Mouse (Mus musculus) MEL-GATA-1-ER (cell line): ENCODE results near the gene Trdmt1.
"Not testable (repeated sequence)": the region's sequence is repeated elsewhere in the genome, so short reads cannot be mapped to it uniquely, and the experiment has no call there.

ENCODE experiments used
- DNase-seq: peaks from one replicate; pipeline ENCODE4 v3.0.0-alpha.2; 2012; ENCODE audit warnings: low read depth; ENCODE audit errors: extremely low read depth

The Trdmt1 gene

DNA sequence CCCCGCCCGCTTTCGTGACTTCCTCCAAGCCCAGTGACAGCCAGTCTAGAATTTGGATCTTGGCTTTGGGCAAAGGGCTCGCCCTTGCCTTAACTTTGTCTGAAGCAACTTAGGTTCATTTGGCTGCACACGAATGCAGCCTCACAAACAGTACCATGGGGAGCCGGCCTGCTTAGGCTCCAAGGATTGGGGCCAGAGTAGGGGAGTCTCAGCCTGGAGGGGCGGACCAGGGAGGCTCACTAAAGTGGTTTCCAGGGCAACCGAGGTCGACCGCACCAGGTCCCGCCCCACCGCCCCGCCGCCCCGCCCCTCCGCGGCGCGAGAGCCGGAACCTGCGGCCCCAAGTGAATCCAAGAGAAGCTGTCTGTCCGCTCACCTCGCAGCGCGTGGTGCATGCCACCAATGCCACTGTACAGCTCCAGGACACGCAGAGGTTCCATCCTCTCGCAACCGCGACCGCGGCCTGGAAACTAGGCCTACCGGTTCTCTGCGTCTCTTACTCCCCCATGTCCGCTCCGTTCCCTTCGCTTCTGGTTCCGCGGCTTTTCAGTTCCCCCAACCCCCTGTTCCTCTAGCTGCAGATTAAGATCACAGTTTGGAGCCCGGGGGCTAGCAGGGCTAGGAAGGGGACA, at the start of gene Trdmt1:
Gene Trdmt1 (minus strand): TSS at position 476 of the 632 bp plus-strand sequence.
- DNase-seq, result peak; percentile 79

DNA sequence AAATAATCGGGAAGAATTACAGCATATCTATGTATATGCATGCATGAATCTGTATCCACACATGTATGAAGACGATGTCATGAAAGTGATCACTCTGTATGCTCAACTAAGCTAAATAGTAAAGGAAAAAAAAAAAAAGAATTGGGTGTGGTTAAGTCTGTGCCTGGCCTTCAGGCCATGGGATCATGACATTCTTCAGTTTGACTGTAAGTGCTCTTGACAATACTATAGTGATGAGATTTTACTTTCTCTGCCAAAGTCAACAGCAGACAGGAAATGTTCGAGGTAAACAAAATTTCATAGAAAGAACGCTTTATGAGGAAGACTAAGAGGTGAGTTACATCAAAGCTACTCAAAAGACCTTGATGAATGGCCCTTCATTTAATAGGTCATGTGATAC, 48.9 kb upstream of the Trdmt1 start:
- no peak for DNase-seq

DNA sequence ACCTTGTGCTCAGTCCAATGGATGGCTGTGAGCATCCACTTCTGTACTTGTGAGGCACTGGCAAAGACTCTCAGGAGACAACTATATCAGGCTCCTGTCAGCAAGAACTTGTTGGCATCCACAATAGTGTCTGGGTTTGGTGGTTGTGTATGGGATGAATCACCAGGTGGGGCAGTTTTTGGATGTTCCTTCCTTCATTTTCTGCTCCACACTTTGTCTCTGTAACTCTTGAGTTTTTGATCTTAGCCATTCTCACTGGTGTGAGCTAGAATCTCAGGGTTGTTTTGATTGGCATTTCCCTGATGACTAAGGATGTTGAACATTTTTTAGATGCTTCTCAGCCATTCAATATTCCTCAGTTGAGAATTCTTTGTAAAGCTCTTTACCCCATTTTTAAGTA, 39.3 kb upstream of the Trdmt1 start:
- DNase-seq, result not testable (repeated sequence)

DNA sequence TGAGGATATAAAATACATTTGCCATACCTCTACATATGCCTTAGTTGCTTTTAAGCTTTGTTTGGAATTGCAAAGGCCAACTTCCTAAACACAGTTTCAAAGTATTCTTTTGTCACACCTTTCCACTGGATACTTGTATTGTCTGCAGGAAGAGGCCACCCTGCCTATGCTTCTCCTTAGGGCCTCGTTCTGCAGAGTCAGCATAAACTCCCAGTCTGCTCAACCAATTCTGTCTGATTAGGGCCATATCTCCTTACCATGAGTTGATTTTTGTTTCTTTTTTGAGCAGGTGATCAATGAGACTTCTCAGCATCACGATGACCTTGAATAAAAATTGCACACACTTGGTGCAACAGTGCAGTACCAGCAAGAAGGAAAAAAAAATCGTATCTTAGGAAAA, 37.7 kb upstream of the Trdmt1 start:
- no peak for DNase-seq

DNA sequence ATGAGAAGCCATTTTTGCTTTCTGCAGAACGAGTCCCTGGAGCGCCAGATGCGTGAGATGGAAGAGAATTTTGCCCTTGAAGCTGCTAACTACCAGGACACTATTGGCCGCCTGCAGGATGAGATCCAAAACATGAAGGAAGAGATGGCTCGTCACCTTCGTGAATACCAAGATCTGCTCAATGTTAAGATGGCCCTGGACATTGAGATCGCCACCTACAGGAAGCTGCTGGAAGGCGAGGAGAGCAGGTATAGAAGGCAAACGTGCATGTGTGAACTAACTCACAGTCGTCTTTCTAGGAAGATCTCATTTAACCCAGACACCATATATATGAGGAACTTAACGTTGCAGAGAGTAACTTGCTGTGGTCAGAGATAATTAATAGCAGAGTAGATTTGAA, 35.5 kb upstream of the Trdmt1 start:
- peak; percentile 15 for DNase-seq

- no peak for DNase-seq
Observed at GRCm38 (mm10) chr2:13579315-13579714, 34.8 kb upstream of the Trdmt1 start.

DNA sequence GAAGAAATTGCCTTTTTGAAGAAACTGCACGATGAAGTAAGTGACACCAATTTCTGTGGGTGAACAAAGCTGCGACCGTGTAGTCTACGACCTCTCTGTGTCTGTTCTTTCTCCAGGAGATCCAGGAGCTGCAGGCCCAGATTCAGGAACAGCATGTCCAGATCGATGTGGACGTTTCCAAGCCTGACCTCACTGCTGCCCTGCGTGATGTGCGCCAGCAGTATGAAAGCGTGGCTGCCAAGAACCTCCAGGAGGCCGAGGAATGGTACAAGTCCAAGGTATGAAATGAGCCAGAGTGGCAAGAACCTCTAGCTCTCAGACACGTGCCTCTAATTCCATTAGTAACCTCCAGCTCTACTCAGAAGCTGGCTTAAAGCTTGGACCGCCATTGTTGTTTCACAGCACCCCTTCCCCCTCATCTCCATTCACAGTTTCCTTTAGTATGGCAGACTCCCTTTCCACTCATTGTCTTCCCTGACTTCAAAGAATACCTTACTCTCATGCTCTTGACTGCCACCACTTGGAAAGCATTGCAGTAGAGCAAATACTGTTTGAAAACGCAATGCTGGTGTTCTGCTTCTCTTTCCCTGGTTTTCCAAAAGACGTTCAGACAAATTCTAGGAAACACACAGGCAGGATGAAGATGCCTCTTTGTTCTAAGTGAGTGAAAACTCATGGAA, 34.1 kb upstream of the Trdmt1 start:
- DNase-seq, result no peak

GRCm38 (mm10) chr2:13577399-13577798, 32.9 kb upstream of the Trdmt1 start:
- DNase-seq, result no peak

DNA sequence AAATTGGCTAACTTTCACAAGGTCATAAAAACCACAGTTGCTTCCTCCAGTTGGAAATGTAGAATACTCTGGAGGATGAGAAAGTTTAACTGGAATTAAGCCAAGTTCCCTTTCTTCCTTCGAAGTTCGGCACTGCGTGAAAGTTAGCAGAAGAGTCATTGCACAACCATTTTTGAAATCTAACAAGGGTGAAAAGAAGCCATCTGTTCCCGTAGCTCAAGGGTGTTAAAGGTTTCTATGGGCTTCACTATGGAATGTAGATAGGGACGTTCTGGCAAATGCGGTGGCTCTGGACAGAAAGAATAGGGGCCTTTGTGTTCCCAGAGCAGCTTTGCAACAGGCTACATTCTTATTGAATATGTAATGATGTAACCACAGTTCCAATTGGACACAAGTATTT, 31.5 kb upstream of the Trdmt1 start:
- DNase-seq, result no peak

DNA sequence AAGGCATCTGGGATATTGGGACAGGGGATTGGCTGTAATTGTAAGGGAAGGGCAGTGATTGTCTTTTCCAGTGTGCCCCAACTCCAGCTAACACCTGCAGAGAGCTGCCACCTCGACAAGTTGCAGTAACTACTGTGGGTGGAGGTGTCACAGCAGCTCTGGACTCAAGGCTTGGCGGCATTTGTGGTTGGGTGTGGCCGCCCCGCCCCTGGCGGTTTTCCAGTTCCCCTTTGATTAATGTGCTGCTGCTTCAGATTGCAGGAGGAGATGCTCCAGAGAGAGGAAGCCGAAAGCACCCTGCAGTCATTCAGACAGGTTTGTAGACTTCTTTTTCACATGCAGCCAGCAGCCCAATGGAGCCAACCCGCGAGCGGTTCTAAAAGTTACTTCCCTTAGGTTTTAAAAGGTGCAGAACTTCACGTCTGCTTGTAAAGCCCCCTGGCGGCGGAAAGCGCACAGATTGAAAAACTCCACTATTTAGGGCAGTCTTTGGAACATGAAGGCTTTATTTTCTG, 30.9 kb upstream of the Trdmt1 start:
- DNase-seq, result peak; percentile 63

- peak; percentile 44 for DNase-seq
Observed at GRCm38 (mm10) chr2:13574801-13575150, 30.3 kb upstream of the Trdmt1 start.

DNA sequence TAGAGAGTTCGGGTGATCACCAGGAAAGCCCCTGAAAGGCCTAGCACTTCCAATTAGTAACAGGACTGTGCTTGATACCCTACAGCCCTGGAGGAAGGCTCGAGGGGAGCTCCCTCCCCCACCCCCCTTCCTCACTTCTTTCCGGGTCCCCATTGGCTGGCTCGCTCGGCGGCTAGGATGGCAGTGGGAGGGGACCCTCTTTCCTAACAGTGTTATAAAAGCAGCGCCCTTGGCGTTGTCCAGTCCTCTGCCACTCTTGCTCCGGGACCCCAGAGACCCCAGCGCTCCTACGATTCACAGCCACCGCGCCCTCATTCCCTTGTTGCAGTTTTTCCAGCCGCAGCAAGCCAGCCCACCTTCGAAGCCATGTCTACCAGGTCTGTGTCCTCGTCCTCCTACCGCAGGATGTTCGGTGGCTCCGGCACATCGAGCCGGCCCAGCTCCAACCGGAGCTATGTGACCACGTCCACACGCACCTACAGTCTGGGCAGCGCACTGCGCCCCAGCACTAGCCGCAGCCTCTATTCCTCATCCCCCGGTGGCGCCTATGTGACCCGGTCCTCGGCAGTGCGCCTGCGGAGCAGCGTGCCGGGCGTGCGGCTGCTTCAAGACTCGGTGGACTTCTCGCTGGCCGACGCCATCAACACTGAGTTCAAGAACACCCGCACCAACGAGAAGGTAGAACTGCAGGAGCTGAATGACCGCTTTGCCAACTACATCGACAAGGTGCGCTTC, 29.8 kb upstream of the Trdmt1 start:
- peak; percentile 59 for DNase-seq

GRCm38 (mm10) chr2:13573408-13574065, 29.1 kb upstream of the Trdmt1 start, which contains the start of gene Vim:
Vim (plus strand) TSS chr2:13573927.
- DNase-seq, result peak; percentile 79

DNA sequence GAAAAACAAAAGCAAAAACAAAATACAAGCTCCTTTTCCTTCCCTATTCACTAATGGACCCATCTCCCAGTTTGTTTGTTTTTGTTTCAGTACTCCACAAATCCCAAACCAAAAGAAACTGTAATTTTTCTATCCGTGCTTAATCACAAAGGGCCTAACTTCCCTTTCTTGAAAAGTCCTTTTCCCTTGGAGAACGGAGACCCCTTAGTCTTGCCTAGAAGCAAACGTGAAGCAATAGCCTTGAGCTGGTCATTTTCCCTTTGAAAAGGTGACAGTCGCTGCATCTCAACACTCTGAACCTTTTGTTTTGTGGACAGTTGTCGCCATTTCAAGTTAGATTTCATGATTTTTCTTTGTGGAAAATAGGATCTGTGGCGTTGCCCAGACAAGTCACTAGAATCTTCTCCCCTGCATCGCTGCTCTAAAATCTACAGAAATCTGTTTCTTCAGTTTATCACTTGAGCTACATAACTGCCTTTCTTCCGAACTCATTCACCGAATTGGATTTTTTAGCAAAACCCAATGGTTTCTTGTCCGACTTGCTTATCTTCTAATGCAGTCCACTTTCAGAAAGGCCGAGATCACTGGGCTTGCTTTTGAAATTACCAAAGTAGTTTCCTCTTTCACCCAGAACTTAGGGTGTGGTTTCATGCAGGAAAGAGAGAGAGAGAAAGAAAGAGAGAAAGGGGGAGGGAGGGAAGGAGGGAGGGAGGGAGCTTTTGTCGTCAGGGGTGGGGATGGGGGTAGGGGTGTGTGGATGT, 28.4 kb upstream of the Trdmt1 start:
- peak; percentile 68 for DNase-seq

DNA sequence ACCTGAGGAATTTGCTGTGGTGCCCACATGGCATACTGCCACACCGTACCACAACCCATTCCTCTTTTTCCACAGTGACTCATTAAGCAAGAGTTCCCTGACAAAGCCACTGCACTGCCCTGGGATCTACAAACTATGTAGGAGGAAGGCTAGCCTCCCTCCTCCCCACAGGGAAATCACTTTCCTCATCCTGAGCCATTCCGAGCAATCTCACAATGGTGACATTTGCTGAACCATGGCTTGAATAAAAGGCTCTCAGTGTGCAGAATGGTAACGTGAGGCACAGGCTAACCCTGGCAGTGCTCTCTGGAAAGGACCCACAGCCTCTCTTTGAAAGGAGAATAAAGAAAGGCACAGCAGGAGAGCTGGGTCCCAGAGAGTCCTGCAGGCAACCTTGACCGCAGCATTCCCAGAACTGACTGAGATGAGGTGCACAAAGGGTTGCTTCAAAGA, 27.7 kb upstream of the Trdmt1 start:
- no peak for DNase-seq

DNA sequence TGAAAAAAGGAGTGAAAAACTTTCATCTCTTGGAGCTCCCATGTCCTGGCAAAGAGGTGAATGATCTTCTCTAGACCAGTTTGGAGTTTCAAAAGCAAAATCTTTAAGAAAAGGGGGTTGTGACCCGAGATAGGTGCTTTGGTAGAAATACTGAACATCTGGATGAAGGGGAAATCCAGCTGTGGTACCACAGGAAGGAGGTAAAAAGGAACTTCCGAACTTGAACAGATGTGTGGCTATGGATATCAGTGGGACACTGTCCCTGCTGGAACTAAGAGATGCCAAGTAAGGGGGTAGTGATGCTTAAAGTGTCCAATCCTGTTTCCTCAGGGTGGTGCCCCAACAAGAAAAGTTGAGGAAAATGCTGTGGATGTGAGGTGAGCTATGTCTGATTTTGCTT, 25.7 kb upstream of the Trdmt1 start:
- no peak for DNase-seq

DNA sequence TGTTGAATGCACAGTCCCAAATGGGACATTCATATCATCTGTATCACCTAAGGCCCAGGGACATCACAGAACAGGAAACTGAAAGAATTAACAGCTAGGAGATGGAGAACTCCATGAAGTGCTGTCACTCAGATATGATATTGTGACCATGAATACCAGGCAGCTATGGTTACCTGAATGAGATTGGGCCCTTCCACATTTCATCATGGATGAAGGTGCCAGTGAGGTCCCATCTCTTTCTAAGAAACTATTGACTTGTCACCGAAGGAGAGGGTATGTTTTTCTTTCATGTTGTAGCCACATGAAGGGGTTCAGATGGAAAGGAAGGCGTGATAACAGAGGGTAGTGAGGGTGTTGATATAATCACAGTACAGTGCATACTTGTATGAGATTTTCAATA, 15.9 kb upstream of the Trdmt1 start:
- no peak for DNase-seq

- DNase-seq, result no peak
Observed at GRCm38 (mm10) chr2:13559729-13560128, 15.3 kb upstream of the Trdmt1 start.

- DNase-seq, result no peak
Observed at GRCm38 (mm10) chr2:13559303-13559702, 14.8 kb upstream of the Trdmt1 start.

DNA sequence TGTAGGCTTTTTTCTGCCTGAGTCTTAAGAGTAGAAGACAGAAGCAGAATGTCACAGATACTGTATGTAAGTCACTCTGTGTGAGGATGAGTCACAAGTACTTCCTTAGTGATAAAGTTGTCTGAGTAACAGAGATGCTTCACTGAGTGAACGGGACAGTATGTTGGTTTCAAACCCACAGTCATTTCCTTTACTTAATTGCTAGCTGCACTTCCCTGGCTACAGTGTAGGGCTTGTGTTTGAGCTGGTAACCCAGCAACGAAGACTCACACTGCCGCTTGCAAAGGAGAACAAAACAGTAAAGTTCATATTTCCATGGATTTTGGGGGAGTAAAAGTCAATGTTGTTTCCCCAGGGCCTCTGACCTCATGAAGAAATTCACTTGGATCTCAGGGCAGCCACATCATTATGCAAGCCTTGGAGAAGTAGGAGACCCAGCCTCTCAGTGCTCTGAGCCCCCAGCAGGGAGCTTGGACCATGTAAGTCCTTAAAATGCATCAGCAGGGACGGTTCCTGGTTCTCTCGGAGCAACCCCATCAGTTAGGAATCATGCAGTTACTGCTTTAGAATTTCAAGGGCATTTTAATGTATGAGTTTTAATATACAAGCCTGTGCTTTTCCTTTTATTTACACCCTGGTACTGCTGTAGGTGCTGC, 14.3 kb upstream of the Trdmt1 start:
- DNase-seq, result peak; percentile 88
